Mouse (Mus musculus): ENCODE results near the gene Celsr1.

DNA sequence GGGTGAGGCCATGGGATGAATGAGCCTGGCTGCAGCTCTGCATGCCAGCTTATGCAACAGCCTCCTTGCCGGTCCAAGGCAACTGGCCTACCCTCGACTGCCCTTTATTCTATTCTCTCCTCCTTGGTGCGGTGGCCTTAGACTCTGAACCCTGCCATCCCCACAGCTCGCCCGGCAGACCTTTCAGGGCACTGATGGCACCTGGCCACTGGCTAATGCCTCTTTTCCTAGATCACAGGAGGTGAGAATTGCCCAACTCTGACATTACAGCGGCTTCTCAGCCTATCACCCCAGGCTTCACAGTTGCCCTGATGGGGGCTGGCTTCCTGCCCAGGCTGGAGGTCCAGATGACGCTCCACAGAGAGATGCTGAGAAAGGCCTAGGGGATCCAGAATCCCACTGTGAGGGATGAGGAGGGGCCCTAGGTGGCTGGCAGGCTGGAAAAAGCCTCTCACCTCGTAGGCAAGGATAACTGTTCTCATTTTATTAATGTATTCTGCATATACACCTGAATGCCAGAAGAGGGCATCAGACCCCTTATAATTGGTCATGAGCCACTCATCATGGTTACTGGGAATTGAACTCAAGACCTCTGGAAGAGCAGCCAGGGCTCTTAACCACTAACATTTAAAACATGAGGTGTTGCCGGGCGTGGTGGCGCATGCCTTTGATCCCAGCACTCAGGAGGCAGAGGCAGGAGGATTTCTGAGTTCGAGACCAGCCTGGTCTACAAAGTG is 181.8 kb downstream of the Celsr1 start:
- TF ChIP-seq CTCF (IDR thresholded peaks at IDR 0.05; ENCODE audit: extremely low read depth, insufficient read length, insufficient replicate concordance, low read depth, low read length) = no peak
- no peak for TF ChIP-seq POLR2A (IDR thresholded peaks at IDR 0.05; ENCODE audit: low read depth, low read length)
